Mouse (Mus musculus): ENCODE data around the gene 1700086D15Rik. TPM values are rescaled to one million over a fixed set of nuclear protein-coding genes. Genes with fewer than 3 reads are reported as not detected.

1700086D15Rik gene
- total RNA-seq, 2 experiments from 2014 or later, result not detected

GRCm38 (mm10) chr11:65137145-65137652 lies 22.5 kb downstream of the 1700086D15Rik start:
- ATAC-seq (replicated peaks; ENCODE audit: poor library complexity, severe bottlenecking), result no peak

DNA sequence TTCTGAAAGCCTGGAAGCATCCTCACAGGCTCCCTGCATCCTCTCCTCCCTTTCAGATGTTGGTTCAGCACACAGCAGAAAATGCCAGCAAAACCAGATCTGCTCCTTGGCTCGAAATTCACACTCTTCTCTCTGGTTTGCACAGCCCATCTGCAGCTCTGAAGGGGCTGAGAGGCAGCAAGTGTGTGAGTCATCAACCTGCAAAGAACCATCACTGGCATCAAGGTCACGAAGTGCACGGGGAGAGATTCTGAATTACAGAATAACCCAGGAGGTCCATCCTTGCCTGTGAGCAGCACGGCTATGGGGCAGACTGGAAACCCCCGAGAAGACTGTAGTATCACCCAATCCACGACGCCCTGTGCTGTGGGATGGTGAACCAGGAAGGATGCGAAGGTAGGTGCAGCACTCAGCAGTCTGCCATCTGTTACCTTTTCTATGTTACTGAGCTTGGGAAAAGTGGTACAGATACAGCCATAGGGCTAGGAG lies 24.4 kb downstream of the 1700086D15Rik start:
- ATAC-seq (replicated peaks; ENCODE audit: poor library complexity, severe bottlenecking), result no peak

DNA sequence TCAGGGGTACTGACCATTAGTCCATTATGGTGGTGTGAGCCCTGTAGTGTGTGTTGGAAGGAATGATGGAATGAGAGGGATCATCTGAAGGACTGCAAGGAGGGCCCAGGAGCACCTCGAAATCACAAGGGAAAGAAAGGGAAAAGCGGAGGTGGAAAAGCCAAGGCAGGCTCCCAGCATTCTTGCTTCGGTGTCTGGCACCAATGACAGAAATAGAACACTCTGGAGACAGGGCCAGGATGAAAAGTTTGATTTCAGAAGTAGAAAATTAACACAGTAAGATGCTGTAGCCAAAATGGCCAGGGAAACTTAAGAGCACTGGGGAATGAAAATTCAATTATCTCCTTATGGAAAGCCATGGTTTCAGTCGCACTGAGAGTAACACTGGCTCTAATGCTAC lies 26.0 kb downstream of the 1700086D15Rik start:
- ATAC-seq (replicated peaks; ENCODE audit: poor library complexity, severe bottlenecking), result no peak

GRCm38 (mm10) chr11:65129110-65129509 lies 30.6 kb downstream of the 1700086D15Rik start:
- ATAC-seq (replicated peaks; ENCODE audit: poor library complexity, severe bottlenecking), result no peak

- no peak for ATAC-seq (replicated peaks; ENCODE audit: poor library complexity, severe bottlenecking)
These were observed 31.0 kb downstream of the 1700086D15Rik start for GRCm38 (mm10) chr11:65128666-65129065.

- no peak for ATAC-seq (replicated peaks; ENCODE audit: poor library complexity, severe bottlenecking)
These were observed 33.1 kb downstream of the 1700086D15Rik start for GRCm38 (mm10) chr11:65126566-65126965.

DNA sequence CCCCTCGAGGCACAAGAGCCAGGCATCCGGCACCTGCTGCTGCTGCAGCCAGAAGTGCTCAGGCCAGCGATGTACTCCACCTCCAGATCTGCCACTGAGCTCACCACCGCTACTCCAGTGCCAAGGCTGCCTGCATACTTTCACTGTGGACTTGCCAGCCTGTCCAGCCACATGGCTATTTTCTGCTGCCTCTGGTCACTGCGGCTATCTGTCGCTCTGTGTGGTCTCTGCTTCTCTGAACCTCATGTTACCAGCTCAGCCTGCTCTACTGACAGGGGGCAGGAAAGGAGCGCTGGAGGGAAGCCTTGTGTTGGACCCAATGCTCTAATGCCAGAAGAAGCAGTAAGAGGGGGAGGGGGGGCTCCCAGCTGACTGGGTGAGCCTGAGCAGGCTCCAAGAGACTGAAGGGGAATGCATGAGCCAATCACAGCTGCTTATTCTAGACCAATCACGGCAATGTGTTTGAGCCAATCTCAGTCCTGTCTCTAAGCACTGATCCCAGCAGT lies 34.7 kb downstream of the 1700086D15Rik start:
- no peak for ATAC-seq (replicated peaks; ENCODE audit: poor library complexity, severe bottlenecking)

DNA sequence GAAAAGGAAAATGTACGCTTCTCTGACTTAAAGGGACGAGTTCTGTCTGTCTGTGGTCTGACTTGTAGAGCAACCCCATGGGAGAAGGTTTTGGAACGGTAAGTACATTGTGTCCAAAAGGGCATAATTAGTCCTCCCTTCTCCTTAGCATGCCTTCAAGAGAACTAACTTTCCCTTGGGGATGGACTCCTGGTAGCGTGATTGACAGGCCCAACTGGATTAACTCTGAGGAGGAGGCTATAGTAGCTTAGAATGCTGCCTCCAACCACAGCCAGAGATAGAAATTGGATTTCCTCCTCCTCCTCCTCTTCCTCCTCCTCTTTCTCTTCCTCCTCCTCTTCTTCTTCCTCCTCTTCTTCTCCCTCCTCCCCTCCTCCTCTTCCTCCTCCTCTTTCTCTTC lies 39.4 kb downstream of the 1700086D15Rik start:
- ATAC-seq (replicated peaks; ENCODE audit: poor library complexity, severe bottlenecking), result no peak

GRCm38 (mm10) chr11:65115811-65116210 lies 43.9 kb downstream of the 1700086D15Rik start:
- ATAC-seq (replicated peaks; ENCODE audit: poor library complexity, severe bottlenecking), result no peak

DNA sequence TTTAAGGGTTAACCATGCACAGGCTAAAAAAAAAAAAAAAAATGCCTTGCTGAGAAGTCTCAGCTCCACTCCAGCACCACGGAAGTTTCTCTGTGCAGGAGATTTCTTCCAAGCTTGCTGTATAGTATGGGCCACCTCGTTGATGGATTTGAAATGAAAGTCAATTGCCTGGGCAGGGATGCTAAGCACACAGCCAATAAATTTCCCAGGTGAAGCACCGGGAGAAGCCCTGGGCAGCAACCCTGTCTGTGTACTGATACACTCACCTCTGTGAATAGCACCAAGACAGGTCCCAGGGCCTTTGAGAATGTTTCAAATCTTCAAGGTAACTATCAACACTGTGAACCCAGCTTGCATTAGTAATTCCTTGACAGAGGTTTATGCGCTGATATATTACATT lies 47.6 kb downstream of the 1700086D15Rik start:
- ATAC-seq (replicated peaks; ENCODE audit: poor library complexity, severe bottlenecking), result no peak

DNA sequence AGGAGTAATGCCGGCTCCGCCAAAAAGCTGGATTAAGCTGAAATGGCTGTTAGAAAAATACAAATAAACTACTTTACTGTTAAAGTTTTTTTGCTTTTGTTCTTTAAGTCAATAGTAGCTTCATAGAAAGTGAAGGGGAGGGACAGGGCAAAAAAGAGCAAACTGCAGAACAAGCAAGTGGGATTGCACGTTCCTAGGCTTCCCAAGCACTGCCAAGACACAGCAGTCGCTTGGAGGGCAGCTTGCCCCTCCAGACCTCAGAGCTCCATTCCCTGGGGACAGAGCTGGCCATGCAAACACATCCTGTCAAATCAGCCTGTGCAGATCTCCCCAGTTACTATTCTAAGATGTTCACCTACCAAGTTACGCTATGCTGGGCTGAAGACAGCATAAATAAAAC lies 48.0 kb downstream of the 1700086D15Rik start:
- ATAC-seq (replicated peaks; ENCODE audit: poor library complexity, severe bottlenecking), result no peak

DNA sequence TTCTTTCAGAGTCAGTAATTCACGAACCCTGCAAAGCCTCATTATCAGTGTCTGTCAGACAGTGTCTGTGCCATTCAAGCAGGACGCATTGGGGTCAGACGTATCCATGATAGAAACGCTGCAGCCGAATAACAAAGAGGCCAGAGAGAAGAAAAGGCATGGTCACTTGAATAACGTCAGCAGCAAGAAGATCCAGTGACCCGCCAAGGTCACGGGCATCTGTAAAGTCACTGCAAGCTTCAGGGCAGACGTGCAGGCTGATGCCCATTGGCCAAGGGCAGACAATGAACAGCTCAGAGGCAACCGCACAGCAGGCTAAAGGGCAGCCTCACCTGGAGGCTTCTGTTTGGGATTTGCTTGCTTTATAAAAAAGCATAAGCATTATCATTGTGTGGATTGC lies 49.6 kb downstream of the 1700086D15Rik start:
- no peak for ATAC-seq (replicated peaks; ENCODE audit: poor library complexity, severe bottlenecking)

DNA sequence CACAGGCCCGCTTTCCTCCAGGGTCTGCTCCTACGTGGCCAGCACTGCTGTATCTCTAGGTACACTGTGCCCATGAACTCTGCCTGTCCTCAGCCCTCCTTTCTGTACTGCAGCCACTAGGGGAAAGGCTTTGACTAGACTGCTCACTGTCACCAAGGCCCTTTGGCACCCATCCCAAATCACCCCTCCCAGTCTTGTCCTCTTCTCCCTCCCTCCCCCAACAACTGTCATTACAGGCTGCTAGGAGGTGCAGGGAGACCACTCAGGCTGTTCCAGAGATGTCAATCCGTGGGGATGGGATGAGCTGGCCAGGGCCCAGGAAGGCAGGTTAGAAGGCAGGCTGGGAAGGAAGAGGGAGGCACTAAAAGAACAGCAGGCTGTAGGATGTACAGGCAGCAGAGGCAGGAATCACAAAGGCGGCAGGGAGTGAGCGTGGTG lies 51.9 kb downstream of the 1700086D15Rik start:
- ATAC-seq (replicated peaks; ENCODE audit: poor library complexity, severe bottlenecking), result no peak

GRCm38 (mm10) chr11:65107151-65107550 lies 52.5 kb downstream of the 1700086D15Rik start:
- no peak for ATAC-seq (replicated peaks; ENCODE audit: poor library complexity, severe bottlenecking)

DNA sequence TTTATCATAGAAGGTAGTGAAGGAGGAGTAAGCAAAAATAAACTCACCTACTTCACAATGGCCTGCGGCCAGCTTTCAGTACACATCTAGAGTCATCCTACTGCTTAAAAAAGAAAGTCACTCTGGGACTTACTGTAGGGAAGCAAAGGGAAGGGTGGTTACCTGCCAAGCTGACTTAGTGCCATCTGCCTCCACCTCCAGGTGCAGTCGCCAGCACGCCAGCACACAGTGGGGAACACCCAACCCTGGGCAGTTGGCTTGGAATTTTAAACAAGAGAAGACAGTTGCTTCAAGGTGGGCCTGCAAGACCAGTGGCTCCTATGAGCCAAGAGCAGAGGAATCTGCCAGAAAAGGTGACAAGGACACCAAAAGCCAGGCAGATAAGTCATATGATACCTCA lies 55.6 kb downstream of the 1700086D15Rik start:
- no peak for ATAC-seq (replicated peaks; ENCODE audit: poor library complexity, severe bottlenecking)

Other genes with a start within 250 kb of the 1700086D15Rik start
- 23.8 and 29.5 TPM in 2 replicates for gene Elac2, start 180.9 kb downstream of the 1700086D15Rik start, total RNA-seq (2014; fragmentation: Nextera tagmentation)
- 33.3 and 38.0 TPM in 2 replicates for gene Elac2, start 180.9 kb downstream of the 1700086D15Rik start, total RNA-seq (2017)
- not detected in 2 replicates for gene Arhgap44, start 3.1 kb upstream of the 1700086D15Rik start, total RNA-seq (2014; fragmentation: Nextera tagmentation)
- gene Arhgap44, start 3.1 kb upstream of the 1700086D15Rik start, total RNA-seq (2017), result not detected in 2 replicates
- not detected in 2 replicates for gene Myocd, start 110.1 kb upstream of the 1700086D15Rik start, total RNA-seq (2014; fragmentation: Nextera tagmentation)
- gene Myocd, start 110.1 kb upstream of the 1700086D15Rik start, total RNA-seq (2017), result not detected in 2 replicates